Mouse (Mus musculus) megakaryocyte-erythroid progenitor cell, adult 5-6 weeks (primary cell): ENCODE data around the gene Spock1. TPM values are rescaled to one million over a fixed set of nuclear protein-coding genes. Genes with fewer than 3 reads are reported as not detected.

Source experiments
- ATAC-seq: replicated peaks from 2 replicates; pipeline ENCODE4 v1.8.0; 2016; ENCODE audit warnings: mild to moderate bottlenecking, inconsistent platforms; ENCODE audit not compliant: severe bottlenecking, poor library complexity, low FRiP score, low TSS enrichment
- total RNA-seq, 2 experiments: library from RNA; stranded (forward) in 1 of 2; stranded (reverse) in 1 of 2; fragments of 200-1000, 215-1000 nt in 1 of 2; fragments of >200 nt in 1 of 2; fragmentation: Nextera tagmentation in 1 of 2; gene quantifications; 2 replicates each; pipeline ENCODE4 v1.2.3; 2014 to 2017

Spock1 gene
- total RNA-seq, 2 experiments from 2014 or later: not detected

- ATAC-seq: no peak
These were observed 96.9 kb downstream of the Spock1 start for GRCm38 (mm10) chr13:57811253-57811652.

DNA sequence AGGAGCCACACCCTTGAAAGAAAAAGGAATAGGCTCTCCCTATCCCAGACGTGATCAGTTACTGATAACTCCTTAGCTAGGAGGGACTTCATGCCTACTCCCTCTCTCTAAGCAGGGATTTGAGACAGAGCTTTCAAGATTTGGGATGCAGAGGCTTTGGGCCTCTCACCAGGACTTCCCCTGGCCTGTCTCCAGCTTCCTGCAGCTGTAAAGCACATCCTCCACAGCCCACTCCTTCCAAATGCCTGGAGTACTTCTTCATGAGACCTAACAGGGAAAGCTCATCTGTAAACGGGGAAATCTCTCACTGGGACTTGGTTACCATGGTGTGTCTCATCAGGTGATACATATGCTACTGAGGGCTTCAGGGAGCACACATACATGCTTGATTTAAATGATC lies 97.3 kb downstream of the Spock1 start:
- no peak for ATAC-seq

DNA sequence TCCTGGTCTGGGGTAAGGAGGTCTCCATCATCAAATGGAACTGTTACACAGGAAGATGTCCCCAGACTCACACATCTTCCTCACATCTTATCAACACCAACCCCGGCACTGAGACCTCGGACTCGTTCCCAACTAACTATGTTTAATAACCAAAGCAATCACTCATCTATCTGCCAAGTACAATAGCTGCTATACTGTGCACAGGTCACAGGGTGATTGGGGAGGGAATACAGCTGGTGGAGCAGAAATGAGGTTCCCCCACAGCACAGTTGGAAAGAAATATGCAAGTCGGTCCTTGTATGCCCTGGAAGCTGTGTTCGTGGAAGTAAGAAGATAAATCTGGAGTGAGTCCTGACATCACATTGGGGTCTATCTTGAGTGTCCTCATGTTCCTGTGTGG lies 98.0 kb downstream of the Spock1 start:
- no peak for ATAC-seq

GRCm38 (mm10) chr13:57809603-57810002 lies 98.5 kb downstream of the Spock1 start:
- no peak for ATAC-seq

- no peak for ATAC-seq
These were observed 101.3 kb downstream of the Spock1 start for GRCm38 (mm10) chr13:57806816-57807215.

GRCm38 (mm10) chr13:57806301-57806700 lies 101.8 kb downstream of the Spock1 start:
- no peak for ATAC-seq

DNA sequence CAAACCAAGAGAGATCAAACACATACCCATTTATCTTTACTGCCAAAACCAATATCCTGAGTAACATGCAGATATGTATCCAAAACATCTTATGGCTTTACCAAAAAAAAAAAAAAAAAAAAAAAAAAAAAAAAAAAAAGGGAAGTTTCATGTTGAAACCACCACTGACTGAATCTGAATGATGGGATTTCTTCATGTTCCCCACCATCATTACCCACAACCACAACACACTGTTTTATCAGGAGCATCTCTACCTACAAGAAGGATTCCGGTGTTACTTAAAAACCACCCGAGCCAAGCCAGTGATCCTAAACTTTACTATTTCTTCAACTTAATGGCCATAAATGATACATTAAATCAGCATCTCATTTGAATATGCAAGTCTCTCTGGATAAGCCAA lies 109.5 kb downstream of the Spock1 start:
- no peak for ATAC-seq

DNA sequence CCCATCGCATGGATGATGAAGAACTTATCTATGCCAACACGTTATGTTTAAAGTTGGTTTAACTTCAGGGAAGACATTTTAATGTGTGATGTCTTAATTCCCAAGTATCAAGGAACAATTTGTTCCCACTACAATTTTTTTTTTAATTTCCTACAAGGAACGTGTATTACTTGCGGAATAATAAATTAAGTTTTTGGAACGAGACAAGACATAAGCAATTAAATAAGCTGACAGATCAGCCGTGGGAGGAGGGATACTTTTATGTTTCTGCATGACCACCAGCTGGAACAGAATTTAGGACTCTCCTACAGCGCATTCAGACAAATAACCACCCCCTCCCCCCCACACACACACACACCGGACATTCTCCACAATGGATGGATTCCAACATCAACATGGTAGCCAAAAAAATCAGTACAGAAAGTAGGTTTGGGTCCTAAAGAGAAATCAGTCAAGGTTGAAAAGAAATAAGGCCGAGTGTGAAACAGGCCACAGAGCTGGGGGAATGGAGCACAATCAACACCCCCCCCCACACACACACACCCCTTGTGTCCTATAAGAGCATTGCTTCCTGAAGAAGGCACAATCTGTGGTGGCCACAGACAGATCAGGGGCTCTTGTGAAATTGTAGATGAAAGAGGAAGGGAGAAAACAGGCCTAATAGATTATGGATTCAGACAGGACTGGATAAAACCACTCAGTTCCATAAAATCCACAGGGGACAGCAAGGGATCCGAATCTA lies 111.0 kb downstream of the Spock1 start:
- ATAC-seq: no peak

GRCm38 (mm10) chr13:57793643-57794240 lies 114.4 kb downstream of the Spock1 start:
- ATAC-seq: no peak

- ATAC-seq: no peak
These were observed 118.3 kb downstream of the Spock1 start for GRCm38 (mm10) chr13:57789796-57790195.

DNA sequence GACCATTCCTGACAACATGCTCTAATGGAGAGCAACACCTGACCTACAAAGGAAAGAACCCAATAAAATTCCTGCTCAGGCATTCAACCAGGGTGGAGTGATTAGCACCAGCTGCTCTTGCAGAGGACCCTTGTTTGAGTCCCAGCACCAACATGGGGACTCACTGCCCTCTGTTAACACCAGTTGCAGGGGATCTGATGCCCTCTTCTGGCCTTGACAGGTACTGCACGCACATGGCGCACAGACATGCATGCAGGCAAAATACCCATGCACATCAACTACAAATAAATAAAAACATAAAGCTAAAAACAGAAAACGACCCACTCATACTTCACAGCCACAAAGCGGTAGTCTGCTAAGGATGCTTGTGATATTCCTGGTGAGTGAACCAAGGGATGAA lies 119.8 kb downstream of the Spock1 start:
- ATAC-seq: no peak

- no peak for ATAC-seq
These were observed 121.9 kb downstream of the Spock1 start for GRCm38 (mm10) chr13:57786278-57786677.

GRCm38 (mm10) chr13:57782975-57783374 lies 125.2 kb downstream of the Spock1 start:
- ATAC-seq: no peak

- no peak for ATAC-seq
These were observed 126.0 kb downstream of the Spock1 start for GRCm38 (mm10) chr13:57782107-57782561.

DNA sequence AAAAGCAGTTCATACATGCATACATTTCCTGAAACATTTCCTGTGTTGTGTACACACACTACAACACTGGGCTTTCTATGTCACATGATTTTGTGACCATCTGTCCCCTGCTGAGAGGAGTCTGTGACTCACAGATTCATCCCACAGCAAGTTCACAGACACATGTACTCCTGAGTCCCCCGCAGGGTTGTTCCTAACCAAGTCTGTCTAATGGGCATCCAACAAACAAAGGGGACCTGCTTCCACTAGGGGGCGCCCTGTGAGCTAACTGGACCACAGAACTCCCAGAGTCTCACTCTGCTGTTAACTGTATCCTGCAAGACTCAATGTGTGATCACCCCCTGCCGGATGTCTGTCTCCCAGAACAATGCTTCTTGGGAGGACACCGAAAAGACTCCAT lies 129.0 kb downstream of the Spock1 start:
- no peak for ATAC-seq

DNA sequence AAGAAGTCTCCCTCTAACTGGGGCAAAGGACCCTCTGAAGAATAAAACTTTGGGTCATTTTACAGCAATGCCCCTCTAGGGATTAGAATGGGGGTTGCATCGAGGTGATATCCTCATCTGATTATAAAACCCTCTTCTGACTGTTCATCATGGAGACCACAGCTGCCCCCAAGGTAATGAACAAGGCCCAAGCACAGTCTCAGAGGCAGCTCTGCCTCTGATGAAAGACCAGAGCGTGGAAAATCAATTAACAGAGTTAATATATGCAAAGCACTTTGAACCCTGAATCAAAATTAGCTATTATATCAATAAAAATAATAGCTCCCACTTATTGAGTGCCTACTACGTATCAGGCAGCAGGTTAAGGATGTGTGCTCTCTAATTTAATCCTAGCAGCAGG lies 129.6 kb downstream of the Spock1 start:
- no peak for ATAC-seq

- ATAC-seq: no peak
These were observed 136.1 kb downstream of the Spock1 start for GRCm38 (mm10) chr13:57771998-57772397.

DNA sequence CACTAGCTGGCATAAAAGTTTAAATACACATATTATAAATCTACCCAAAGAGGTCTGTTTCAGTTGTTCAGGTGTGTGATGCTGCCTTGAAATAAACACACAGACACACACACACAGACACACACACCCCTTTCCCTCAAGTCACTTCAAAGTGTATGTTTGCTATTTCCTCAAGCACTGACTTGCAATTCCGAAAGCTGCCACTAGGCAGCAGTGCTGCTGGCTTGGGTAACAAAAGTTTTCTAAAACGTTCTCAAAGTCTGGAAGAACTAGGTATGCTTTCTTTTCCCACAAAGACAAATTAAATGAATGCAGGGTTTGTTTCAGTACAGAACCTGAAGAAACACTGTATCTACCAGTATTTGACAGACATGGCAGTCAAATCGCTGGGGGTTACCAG lies 141.4 kb downstream of the Spock1 start:
- no peak for ATAC-seq

GRCm38 (mm10) chr13:57761122-57761521 lies 147.0 kb downstream of the Spock1 start:
- no peak for ATAC-seq

GRCm38 (mm10) chr13:57760618-57761017 lies 147.5 kb downstream of the Spock1 start:
- no peak for ATAC-seq

GRCm38 (mm10) chr13:57756316-57756715 lies 151.8 kb downstream of the Spock1 start:
- no peak for ATAC-seq
